16 mouse cellular contexts compared by ENCODE assay signal in the genomic region with DNA sequence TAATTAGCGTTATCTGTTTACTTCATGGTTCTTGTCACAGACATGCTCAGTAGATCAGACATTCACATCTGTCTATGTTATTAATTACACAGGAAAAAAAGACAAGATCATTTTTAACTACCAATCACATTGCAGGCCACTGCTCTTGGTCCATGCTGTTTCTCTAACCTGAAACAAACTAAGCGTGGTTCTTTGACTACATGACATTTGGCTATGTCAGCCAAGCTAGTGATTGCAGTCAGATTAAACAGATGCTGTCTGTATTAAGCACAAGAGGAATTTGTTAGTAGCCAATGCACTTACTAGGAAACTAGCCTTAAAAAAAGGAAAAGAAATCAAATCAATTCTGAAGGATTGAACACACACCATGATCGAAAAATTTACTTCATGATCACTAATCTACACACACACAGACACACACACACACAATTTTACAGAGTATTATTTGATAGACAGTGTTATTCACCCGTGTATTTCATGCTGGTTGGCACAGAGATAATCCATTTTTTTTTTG.
"Had no signal": no experiment of that assay in that cellular context is flagged by ENCODE, and none has a peak within 500 bp of the region (broad histone marks: within the 10 kb centered on the region; RNA-seq: fewer than 3 reads in every experiment).

No protein-coding gene starts in this region.

- ATAC-seq: midbrain, embryonic 15.5 days had no signal

- H3K4me2 ChIP-seq: liver, embryonic 13.5 days; midbrain, embryonic 12.5 days; midbrain, embryonic 15.5 days; neural tube, embryonic 13.5 days; stomach, embryonic 15.5 days had no signal

- H3K4me1 ChIP-seq: liver, embryonic 13.5 days; midbrain, embryonic 12.5 days; midbrain, embryonic 15.5 days; neural tube, embryonic 13.5 days; stomach, embryonic 15.5 days had no signal

- DNase-seq: kidney, adult 2 months; kidney, postnatal 25 days; liver, embryonic 13.5 days; lung, adult 2 months; lung, postnatal 14 days; lung, postnatal 4 days; retina, postnatal 1 day; right cerebral cortex, postnatal 25 days; spleen, adult 18-20 months; thymus, postnatal 25 days had no signal

- H3K36me3 ChIP-seq: liver, embryonic 13.5 days; midbrain, embryonic 12.5 days; midbrain, embryonic 15.5 days; neural tube, embryonic 13.5 days; stomach, embryonic 15.5 days had no signal

- H3K4me3 ChIP-seq: liver, embryonic 13.5 days; midbrain, embryonic 12.5 days; midbrain, embryonic 15.5 days; myocyte; neural tube, embryonic 13.5 days; stomach, embryonic 15.5 days had no signal

- H3K27ac ChIP-seq: kidney, postnatal 0 days; liver, embryonic 13.5 days; midbrain, embryonic 12.5 days; midbrain, embryonic 15.5 days; neural tube, embryonic 13.5 days; stomach, embryonic 15.5 days had no signal

- H3K9me3 ChIP-seq: liver, embryonic 13.5 days; midbrain, embryonic 12.5 days; midbrain, embryonic 15.5 days; neural tube, embryonic 13.5 days; stomach, embryonic 15.5 days had no signal

- H3K27me3 ChIP-seq: liver, embryonic 13.5 days; midbrain, embryonic 12.5 days; midbrain, embryonic 15.5 days; neural tube, embryonic 13.5 days; stomach, embryonic 15.5 days had no signal

- H3K9ac ChIP-seq: liver, embryonic 13.5 days; midbrain, embryonic 12.5 days; midbrain, embryonic 15.5 days; neural tube, embryonic 13.5 days; stomach, embryonic 15.5 days had no signal
